Mouse (Mus musculus) neural tube, postnatal 0 days (tissue): Measurements from ENCODE around the gene Nprl3. TPM values are rescaled to one million over a fixed set of nuclear protein-coding genes. Genes with fewer than 3 reads are reported as not detected.

ENCODE experiments used
- polyA plus RNA-seq: library from polyadenylated mRNA; unstranded; fragments of >200 nt; fragmentation: Nextera tagmentation; extraction: Ambion mirVana; gene quantifications from 2 replicates; pipeline ENCODE4 v1.2.1, GENCODE M21; 2015

The Nprl3 gene
- 35.9 and 37.7 TPM in 2 replicates for polyA plus RNA-seq

GRCm38 (mm10) chr11:32267188-32267884 lies at the start of gene Nprl3:
Gene Nprl3 (minus strand): TSS chr11:32267707.

GRCm38 (mm10) chr11:32299865-32300264 lies 32.4 kb upstream of the Nprl3 start, which contains the start of gene Hbq1a:
Gene Hbq1a (plus strand): TSS chr11:32300069.

GRCm38 (mm10) chr11:32296203-32296602 lies 28.7 kb upstream of the Nprl3 start, which contains the start of gene Hba-a2:
Gene Hba-a2 (plus strand): TSS chr11:32296489.

GRCm38 (mm10) chr11:32286695-32287492 lies 19.4 kb upstream of the Nprl3 start, which contains the start of gene Hbq1b:
Gene Hbq1b (plus strand): TSS chr11:32286965.

GRCm38 (mm10) chr11:32283091-32283777 lies 15.7 kb upstream of the Nprl3 start, which contains the start of gene Hba-a1:
Gene Hba-a1 (plus strand): TSS chr11:32283511.

GRCm38 (mm10) chr11:32276347-32276746 lies 8.8 kb upstream of the Nprl3 start, which contains the start of gene Hba-x:
Gene Hba-x (plus strand): TSS chr11:32276400.

GRCm38 (mm10) chr11:32226124-32226871 lies 41.2 kb downstream of the Nprl3 start, which contains the start of gene Mpg:
Gene Mpg (plus strand): TSS chr11:32226505.

GRCm38 (mm10) chr11:32221951-32222409 lies 45.5 kb downstream of the Nprl3 start, which contains the start of gene Rhbdf1:
Gene Rhbdf1 (minus strand): TSS chr11:32222300.

GRCm38 (mm10) chr11:32205058-32205873 lies 62.2 kb downstream of the Nprl3 start, which contains the start of gene Snrnp25:
Gene Snrnp25 (plus strand): TSS chr11:32205415.

GRCm38 (mm10) chr11:32200075-32200601 lies 67.4 kb downstream of the Nprl3 start, which contains the start of gene Il9r:
Gene Il9r (minus strand): TSS chr11:32200279.

Other genes starting within 250 kb of the Nprl3 start
- not detected in 2 replicates for gene Il9r, start 67.4 kb downstream of the Nprl3 start, polyA plus RNA-seq
- gene Snrnp25, start 62.3 kb downstream of the Nprl3 start, polyA plus RNA-seq: 48.3 and 58.2 TPM in 2 replicates
- gene Rhbdf1, start 45.4 kb downstream of the Nprl3 start, polyA plus RNA-seq: 25.0 and 25.1 TPM in 2 replicates
- 28.0 and 32.0 TPM in 2 replicates for gene Mpg, start 41.2 kb downstream of the Nprl3 start, polyA plus RNA-seq
- 0.39 TPM in 1 of 2 replicates, not detected in the other for gene Hba-x, start 8.7 kb upstream of the Nprl3 start, polyA plus RNA-seq
- gene Hba-a1, start 15.8 kb upstream of the Nprl3 start, polyA plus RNA-seq: 657 and 870 TPM in 2 replicates
- 1.1 and 1.6 TPM in 2 replicates for gene Hbq1b, start 19.3 kb upstream of the Nprl3 start, polyA plus RNA-seq
- 1,560 and 2,040 TPM in 2 replicates for gene Hba-a2, start 28.8 kb upstream of the Nprl3 start, polyA plus RNA-seq
- gene Hbq1a, start 32.4 kb upstream of the Nprl3 start, polyA plus RNA-seq: 1.1 and 1.8 TPM in 2 replicates
- gene Sh3pxd2b, start 80.1 kb upstream of the Nprl3 start, polyA plus RNA-seq: 7.9 and 10.1 TPM in 2 replicates
- 25.4 and 28.0 TPM in 2 replicates for gene Ubtd2, start 187.7 kb upstream of the Nprl3 start, polyA plus RNA-seq